Mouse (Mus musculus) megakaryocyte, embryonic 14.5 days (primary cell): ENCODE measurements around the gene Rapgef6. TPM values are rescaled to one million over a fixed set of nuclear protein-coding genes. Genes with fewer than 3 reads are reported as not detected.

Source experiments
- H3K27me3 ChIP-seq: replicated peaks from 2 replicates; pipeline ENCODE3; 2012; ENCODE audit warnings: inconsistent platforms
- H3K36me3 ChIP-seq: replicated peaks from 2 replicates; pipeline ENCODE3; 2012; ENCODE audit warnings: low read length, inconsistent platforms, mixed read lengths
- H3K4me1 ChIP-seq: 2 replicates; pipeline ENCODE4 v1.6.1; 2012; ENCODE audit warnings: inconsistent platforms
- H3K4me3 ChIP-seq: replicated peaks from 2 replicates; pipeline ENCODE3; 2012; ENCODE audit warnings: moderate library complexity, mild to moderate bottlenecking, inconsistent platforms
- H3K9me3 ChIP-seq: 2 replicates; pipeline ENCODE4 v1.6.1; 2012; ENCODE audit warnings: inconsistent platforms
- FLI1 ChIP-seq: IDR thresholded peaks from 2 replicates; pipeline ENCODE4 v1.6.1; 2012; ENCODE audit warnings: low read length, inconsistent platforms, mixed read lengths
- GATA1 ChIP-seq: IDR thresholded peaks from 3 replicates; pipeline ENCODE4 v1.6.1; 2012; ENCODE audit warnings: mixed read lengths, low read length, inconsistent platforms, borderline replicate concordance
- polyA plus RNA-seq: library from polyadenylated mRNA; stranded (reverse); fragments of >175 nt; gene quantifications from 2 replicates; pipeline ENCODE4 v1.2.3, GENCODE M21; 2012; ENCODE audit warnings: low replicate concordance; ENCODE audit not compliant: insufficient read depth

The Rapgef6 gene
- polyA plus RNA-seq: 1.9 and 2.9 TPM in 2 replicates

- TF ChIP-seq GATA1 (no peak), FLI1 (peak; percentile 98)
Observed at GRCm38 (mm10) chr11:54522529-54523430, at the start of gene Rapgef6. Gene Rapgef6 (plus strand): TSS chr11:54522847.

GRCm38 (mm10) chr11:54478414-54478813 lies 44.2 kb upstream of the Rapgef6 start:
- TF ChIP-seq GATA1: no peak
- no peak for TF ChIP-seq FLI1
- H3K4me1 ChIP-seq: peaks cover 6% of the 10 kb centered on the region; the same call in 1 of the 2 replicates
- no peak overlapping the region for H3K4me3 ChIP-seq
- H3K36me3 ChIP-seq: peaks cover 60% of the 10 kb centered on the region
- no peaks in the 10 kb centered on the region for H3K27me3 ChIP-seq
- no peaks in the 10 kb centered on the region for H3K9me3 ChIP-seq

More at GRCm38 (mm10) chr11:54522529-54523430, at the start of gene Rapgef6:
- Histone ChIP-seq H3K9me3 (no peaks in the 10 kb centered on the region), H3K4me1 (peaks cover 54% of the 10 kb centered on the region), H3K4me3 (peak within 1 kb of the TSS; percentile 95), H3K27me3 (no peaks in the 10 kb centered on the region), H3K36me3 (peaks cover 6% of the 10 kb centered on the region)

DNA sequence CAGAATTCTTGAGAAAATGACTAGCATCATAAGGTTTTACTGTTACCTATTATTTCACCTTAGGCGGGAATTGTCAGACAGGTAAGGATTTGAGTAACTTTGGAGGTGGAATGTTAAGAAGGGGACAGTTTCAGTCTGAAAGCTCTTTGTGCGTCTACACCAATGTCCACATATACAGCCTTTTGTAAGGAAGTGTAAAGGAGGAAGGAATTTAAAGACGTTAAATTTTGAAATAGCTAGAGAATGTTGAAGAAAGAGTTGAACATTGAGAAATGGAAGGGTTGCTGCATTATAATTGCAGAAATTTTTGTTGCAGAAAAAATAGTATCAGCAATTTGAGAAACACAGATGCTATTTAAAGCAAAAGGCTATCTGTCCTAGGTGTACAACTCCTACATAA lies 36.6 kb upstream of the Rapgef6 start:
- Histone ChIP-seq H3K36me3 (peaks cover 55% of the 10 kb centered on the region), H3K27me3 (no peaks in the 10 kb centered on the region), H3K9me3 (no peaks in the 10 kb centered on the region), H3K4me3 (no peak overlapping the region), H3K4me1 (no peaks in the 10 kb centered on the region)
- TF ChIP-seq FLI1 (no peak), GATA1 (no peak)

GRCm38 (mm10) chr11:54491946-54492558 lies 30.6 kb upstream of the Rapgef6 start:
- Histone ChIP-seq H3K36me3 (peaks cover 67% of the 10 kb centered on the region), H3K4me1 (peaks cover 6% of the 10 kb centered on the region; the same call in 1 of the 2 replicates), H3K27me3 (no peaks in the 10 kb centered on the region), H3K9me3 (no peaks in the 10 kb centered on the region), H3K4me3 (no peak overlapping the region)
- TF ChIP-seq FLI1 (no peak), GATA1 (no peak)

GRCm38 (mm10) chr11:54492559-54492958 lies 30.1 kb upstream of the Rapgef6 start:
- Histone ChIP-seq H3K27me3 (no peaks in the 10 kb centered on the region), H3K4me3 (no peak overlapping the region), H3K4me1 (peaks cover 6% of the 10 kb centered on the region; the same call in 1 of the 2 replicates), H3K9me3 (no peaks in the 10 kb centered on the region), H3K36me3 (peaks cover 66% of the 10 kb centered on the region)
- TF ChIP-seq FLI1 (no peak), GATA1 (no peak)

DNA sequence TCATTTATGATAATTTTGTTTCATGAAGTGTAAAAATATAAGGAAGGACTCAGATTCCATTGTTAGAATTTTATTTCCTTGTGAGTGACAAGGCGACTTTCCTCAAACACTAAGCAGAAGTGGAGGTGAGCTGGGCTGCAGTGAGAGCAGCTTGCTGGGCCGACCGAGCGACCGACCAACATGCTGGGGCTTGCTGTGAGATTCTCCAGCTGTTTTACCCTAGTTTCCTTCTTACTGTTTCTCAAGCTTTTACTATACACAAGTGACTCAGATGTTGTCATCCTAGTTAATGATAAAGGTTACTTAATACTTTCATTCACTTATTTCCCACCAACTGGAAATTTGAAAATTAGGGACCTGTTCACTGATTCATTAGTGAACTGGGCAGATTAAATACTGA lies 22.8 kb upstream of the Rapgef6 start:
- TF ChIP-seq FLI1 (no peak), GATA1 (no peak)
- Histone ChIP-seq H3K9me3 (no peaks in the 10 kb centered on the region), H3K4me1 (no peaks in the 10 kb centered on the region; the same call in 1 of the 2 replicates), H3K27me3 (no peaks in the 10 kb centered on the region), H3K36me3 (peaks cover 88% of the 10 kb centered on the region), H3K4me3 (no peak overlapping the region)

DNA sequence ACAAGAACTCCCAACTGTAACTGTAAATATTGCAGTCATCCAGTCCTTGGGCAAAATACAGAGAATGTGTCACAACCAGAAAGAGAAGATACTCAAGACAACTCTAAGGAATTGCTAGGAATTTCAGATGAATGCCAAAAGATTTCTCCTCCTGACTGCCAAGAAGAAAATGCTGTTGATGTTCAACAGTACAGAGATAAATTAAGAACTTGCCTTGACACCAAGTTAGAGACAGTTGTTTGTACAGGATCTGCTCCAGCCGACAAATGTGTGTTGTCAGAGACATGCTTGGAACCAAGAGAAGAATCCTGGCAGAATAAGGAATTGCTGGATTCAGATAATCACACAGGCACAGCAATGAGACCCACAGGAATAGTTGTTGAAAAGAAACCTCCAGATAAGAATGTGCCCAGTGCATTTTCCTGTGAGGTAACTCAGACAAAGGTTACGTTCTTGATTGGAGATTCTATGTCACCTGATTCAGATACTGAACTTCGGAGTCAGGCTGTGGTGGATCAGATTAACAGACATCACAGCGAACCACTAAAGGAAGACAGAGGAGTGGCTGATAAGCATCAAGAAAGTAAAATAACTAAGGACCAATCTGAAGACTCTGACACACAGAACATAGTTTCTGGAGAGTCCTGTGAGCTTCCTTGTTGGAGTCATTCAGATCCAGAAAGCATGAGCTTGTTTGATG lies 20.0 kb upstream of the Rapgef6 start:
- H3K4me1 ChIP-seq: no peaks in the 10 kb centered on the region; the same call in 1 of the 2 replicates
- TF ChIP-seq FLI1: no peak
- TF ChIP-seq GATA1: no peak
- H3K4me3 ChIP-seq: no peak overlapping the region
- no peaks in the 10 kb centered on the region for H3K27me3 ChIP-seq
- H3K9me3 ChIP-seq: no peaks in the 10 kb centered on the region
- H3K36me3 ChIP-seq: peaks cover 90% of the 10 kb centered on the region

GRCm38 (mm10) chr11:54513584-54513983 lies 9.1 kb upstream of the Rapgef6 start:
- H3K4me1 ChIP-seq: no peaks in the 10 kb centered on the region; the same call in 1 of the 2 replicates
- peaks cover 61% of the 10 kb centered on the region for H3K36me3 ChIP-seq
- H3K27me3 ChIP-seq: no peaks in the 10 kb centered on the region
- no peaks in the 10 kb centered on the region for H3K9me3 ChIP-seq
- TF ChIP-seq FLI1 (no peak), GATA1 (no peak)
- no peak overlapping the region for H3K4me3 ChIP-seq

- Histone ChIP-seq H3K36me3 (peaks cover 6% of the 10 kb centered on the region), H3K4me1 (peaks cover 46% of the 10 kb centered on the region), H3K27me3 (no peaks in the 10 kb centered on the region), H3K4me3 (peak overlapping the region; percentile 95), H3K9me3 (no peaks in the 10 kb centered on the region)
- TF ChIP-seq GATA1 (no peak), FLI1 (no peak)
Observed at GRCm38 (mm10) chr11:54521927-54522528, 619 bp upstream of the Rapgef6 start.
